Mouse (Mus musculus): Measurements from ENCODE around the gene Pitpnm2. TPM values are rescaled to one million over a fixed set of nuclear protein-coding genes. Genes with fewer than 3 reads are reported as not detected.

Pitpnm2 gene
- polyA plus RNA-seq, 1 experiment from 2014 or later, result 1.3 TPM

DNA sequence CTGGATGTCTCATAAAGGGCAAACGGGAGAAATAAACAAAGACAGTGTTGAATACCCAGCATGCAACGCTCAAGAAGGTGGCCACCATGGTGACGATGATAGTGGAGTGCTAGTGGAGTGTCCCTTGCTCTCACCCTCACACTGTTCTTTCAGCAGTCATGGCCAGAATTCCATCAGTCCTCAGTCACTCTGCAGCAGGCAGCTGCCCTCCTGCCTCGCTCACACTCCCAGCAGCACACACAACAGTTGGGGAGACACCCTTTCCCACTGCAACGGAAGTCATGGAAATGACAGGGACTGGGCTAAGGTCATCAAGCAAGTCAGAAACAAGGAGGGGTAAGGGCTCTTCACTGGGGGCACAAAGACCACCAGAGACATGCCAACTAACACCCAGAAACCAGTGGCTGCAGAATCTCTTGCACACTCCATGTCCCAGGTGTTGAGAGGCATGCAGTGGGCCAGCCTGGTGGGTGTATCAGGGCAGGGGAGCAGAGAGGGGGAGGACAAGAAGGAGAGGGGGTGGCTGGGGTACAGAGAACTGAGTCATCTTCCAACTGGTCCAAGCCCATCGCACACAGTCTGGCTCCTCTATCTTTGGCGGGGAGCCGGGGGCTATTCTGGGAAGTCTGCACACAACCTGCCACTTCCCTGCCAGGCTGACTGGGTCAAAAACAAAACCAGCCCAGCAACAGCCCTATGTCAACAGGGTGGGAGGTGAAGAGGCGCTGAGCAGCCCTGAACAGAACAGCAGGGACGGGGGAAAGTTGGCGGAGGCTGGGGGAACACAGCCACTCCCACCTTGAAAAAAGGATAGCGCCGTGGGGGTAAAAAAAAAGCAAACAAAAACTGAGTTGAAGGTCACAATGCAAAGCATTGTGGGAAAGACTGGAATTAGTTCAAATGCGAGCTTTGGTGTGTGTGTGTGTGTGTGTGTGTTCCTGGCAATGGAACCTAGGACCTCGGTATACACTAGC is 76.3 kb downstream of the Pitpnm2 start:
- Histone ChIP-seq H3K27me3 (no peaks in the 10 kb centered on the region), H3K4me3 (replicated peaks) (no peak overlapping the region), H3K9ac (no peak overlapping the region), H3K4me1 (replicated peaks) (peaks cover 44% of the 10 kb centered on the region), H3K36me3 (no peaks in the 10 kb centered on the region), H3K9me3 (replicated peaks) (no peaks in the 10 kb centered on the region), H3K4me2 (no peak overlapping the region), H3K27ac (peak overlapping the region; percentile 34)
- no peak for DNase-seq
- ATAC-seq (ENCODE audit: low read depth), result peak; percentile 42; the same call in 1 of the 2 replicates
- WGBS (ENCODE audit: insufficient replicate concordance), result 65% methylated on average over 15 of the region's 15 CpGs

DNA sequence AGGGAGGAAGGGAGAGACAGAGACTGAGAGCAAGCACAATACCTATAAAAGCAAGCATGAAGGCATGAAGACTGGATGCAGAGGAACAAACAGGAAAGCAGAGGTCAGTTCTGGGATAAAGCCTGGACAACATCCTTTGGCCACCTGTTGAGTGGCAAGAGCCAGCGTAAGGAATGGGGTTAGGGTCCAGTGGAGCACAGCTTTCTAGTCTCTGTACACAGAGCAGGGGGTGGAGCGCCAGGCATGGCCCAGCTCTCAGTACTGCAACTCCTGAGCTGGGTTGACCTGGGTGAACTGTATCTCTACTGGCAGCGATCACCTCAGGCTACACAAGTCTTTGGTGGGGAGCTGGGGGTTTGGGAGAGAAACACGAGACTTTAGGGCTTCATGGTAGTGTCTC is 77.3 kb downstream of the Pitpnm2 start:
- no peaks in the 10 kb centered on the region for H3K36me3 ChIP-seq
- no peaks in the 10 kb centered on the region for H3K27me3 ChIP-seq
- no peak overlapping the region for H3K4me2 ChIP-seq
- WGBS (ENCODE audit: insufficient replicate concordance), result 68% methylated on average over 4 of the region's 4 CpGs
- no peak overlapping the region for H3K27ac ChIP-seq
- DNase-seq (no peak), ATAC-seq (ENCODE audit: low read depth) (peak; percentile 36; the same call in 1 of the 2 replicates)
- no peak overlapping the region for H3K9ac ChIP-seq
- H3K9me3 ChIP-seq (replicated peaks), result no peaks in the 10 kb centered on the region
- H3K4me3 ChIP-seq (replicated peaks), result no peak overlapping the region
- peaks cover 47% of the 10 kb centered on the region for H3K4me1 ChIP-seq (replicated peaks)

DNA sequence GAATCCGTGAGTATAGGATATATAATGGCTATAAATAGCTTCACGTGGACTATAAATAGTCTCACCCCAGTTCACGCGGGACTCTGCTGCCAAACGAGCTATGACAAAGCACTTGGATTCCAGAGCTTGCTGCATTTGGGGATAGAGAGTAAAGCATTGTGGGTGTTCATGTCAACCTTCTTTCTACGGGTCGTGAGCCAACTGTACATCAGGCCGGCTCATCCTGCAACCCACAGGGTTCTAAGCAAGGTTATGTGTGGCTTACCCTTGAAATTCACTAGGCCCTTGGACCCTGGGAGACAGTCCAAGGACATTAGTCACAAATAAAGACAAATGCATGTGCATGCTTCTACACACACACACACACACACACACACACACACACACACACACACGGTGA is 77.8 kb downstream of the Pitpnm2 start:
- no peak overlapping the region for H3K4me3 ChIP-seq (replicated peaks)
- no peak for ATAC-seq (ENCODE audit: low read depth)
- no peaks in the 10 kb centered on the region for H3K27me3 ChIP-seq
- peaks cover 51% of the 10 kb centered on the region for H3K4me1 ChIP-seq (replicated peaks)
- no peak for DNase-seq
- 59% methylated on average over 9 of the region's 9 CpGs for WGBS (ENCODE audit: insufficient replicate concordance)
- H3K9me3 ChIP-seq (replicated peaks), result no peaks in the 10 kb centered on the region
- H3K36me3 ChIP-seq, result no peaks in the 10 kb centered on the region
- no peak overlapping the region for H3K27ac ChIP-seq
- no peak overlapping the region for H3K9ac ChIP-seq
- no peak overlapping the region for H3K4me2 ChIP-seq

GRCm38 (mm10) chr5:124169224-124169621 is 80.3 kb downstream of the Pitpnm2 start:
- no peak for ATAC-seq (ENCODE audit: low read depth)
- no peaks in the 10 kb centered on the region for H3K27me3 ChIP-seq
- WGBS (ENCODE audit: insufficient replicate concordance), result 83% methylated on average over 3 of the region's 3 CpGs

GRCm38 (mm10) chr5:124168428-124169223 is 80.9 kb downstream of the Pitpnm2 start:
- H3K4me3 ChIP-seq (replicated peaks), result no peak overlapping the region
- H3K9me3 ChIP-seq (replicated peaks), result no peaks in the 10 kb centered on the region
- no peaks in the 10 kb centered on the region for H3K27me3 ChIP-seq
- WGBS (ENCODE audit: insufficient replicate concordance), result 72% methylated on average over 12 of the region's 12 CpGs
- no peak overlapping the region for H3K27ac ChIP-seq
- peaks cover 66% of the 10 kb centered on the region for H3K4me1 ChIP-seq (replicated peaks)
- no peak for ATAC-seq (ENCODE audit: low read depth)
- H3K4me2 ChIP-seq, result no peak overlapping the region
- no peaks in the 10 kb centered on the region for H3K36me3 ChIP-seq
- no peak for DNase-seq
- no peak overlapping the region for H3K9ac ChIP-seq

More at GRCm38 (mm10) chr5:124169224-124169621, 80.3 kb downstream of the Pitpnm2 start:
- no peak overlapping the region for H3K9ac ChIP-seq
- H3K4me3 ChIP-seq (replicated peaks), result no peak overlapping the region
- no peaks in the 10 kb centered on the region for H3K36me3 ChIP-seq
- H3K4me1 ChIP-seq (replicated peaks), result peaks cover 66% of the 10 kb centered on the region
- DNase-seq, result no peak
- no peaks in the 10 kb centered on the region for H3K9me3 ChIP-seq (replicated peaks)
- H3K27ac ChIP-seq, result no peak overlapping the region
- H3K4me2 ChIP-seq, result no peak overlapping the region

GRCm38 (mm10) chr5:124167621-124168020 is 81.9 kb downstream of the Pitpnm2 start:
- H3K36me3 ChIP-seq, result no peaks in the 10 kb centered on the region
- no peak overlapping the region for H3K4me3 ChIP-seq (replicated peaks)
- no peak overlapping the region for H3K27ac ChIP-seq
- H3K9ac ChIP-seq, result no peak overlapping the region
- no peaks in the 10 kb centered on the region for H3K27me3 ChIP-seq
- DNase-seq (no peak), ATAC-seq (ENCODE audit: low read depth) (no peak)
- no peaks in the 10 kb centered on the region for H3K9me3 ChIP-seq (replicated peaks)
- H3K4me2 ChIP-seq, result no peak overlapping the region
- 72% methylated on average over 10 of the region's 10 CpGs for WGBS (ENCODE audit: insufficient replicate concordance)
- peaks cover 66% of the 10 kb centered on the region for H3K4me1 ChIP-seq (replicated peaks)

- peaks cover 66% of the 10 kb centered on the region for H3K4me1 ChIP-seq (replicated peaks)
- H3K9me3 ChIP-seq (replicated peaks), result no peaks in the 10 kb centered on the region
- H3K4me3 ChIP-seq (replicated peaks), result no peak overlapping the region
- H3K36me3 ChIP-seq, result no peaks in the 10 kb centered on the region
- H3K9ac ChIP-seq, result no peak overlapping the region
- no peak overlapping the region for H3K27ac ChIP-seq
- DNase-seq (no peak), ATAC-seq (ENCODE audit: low read depth) (no peak)
- no peaks in the 10 kb centered on the region for H3K27me3 ChIP-seq
- H3K4me2 ChIP-seq, result no peak overlapping the region
These were observed 82.8 kb downstream of the Pitpnm2 start for GRCm38 (mm10) chr5:124166741-124167140.

DNA sequence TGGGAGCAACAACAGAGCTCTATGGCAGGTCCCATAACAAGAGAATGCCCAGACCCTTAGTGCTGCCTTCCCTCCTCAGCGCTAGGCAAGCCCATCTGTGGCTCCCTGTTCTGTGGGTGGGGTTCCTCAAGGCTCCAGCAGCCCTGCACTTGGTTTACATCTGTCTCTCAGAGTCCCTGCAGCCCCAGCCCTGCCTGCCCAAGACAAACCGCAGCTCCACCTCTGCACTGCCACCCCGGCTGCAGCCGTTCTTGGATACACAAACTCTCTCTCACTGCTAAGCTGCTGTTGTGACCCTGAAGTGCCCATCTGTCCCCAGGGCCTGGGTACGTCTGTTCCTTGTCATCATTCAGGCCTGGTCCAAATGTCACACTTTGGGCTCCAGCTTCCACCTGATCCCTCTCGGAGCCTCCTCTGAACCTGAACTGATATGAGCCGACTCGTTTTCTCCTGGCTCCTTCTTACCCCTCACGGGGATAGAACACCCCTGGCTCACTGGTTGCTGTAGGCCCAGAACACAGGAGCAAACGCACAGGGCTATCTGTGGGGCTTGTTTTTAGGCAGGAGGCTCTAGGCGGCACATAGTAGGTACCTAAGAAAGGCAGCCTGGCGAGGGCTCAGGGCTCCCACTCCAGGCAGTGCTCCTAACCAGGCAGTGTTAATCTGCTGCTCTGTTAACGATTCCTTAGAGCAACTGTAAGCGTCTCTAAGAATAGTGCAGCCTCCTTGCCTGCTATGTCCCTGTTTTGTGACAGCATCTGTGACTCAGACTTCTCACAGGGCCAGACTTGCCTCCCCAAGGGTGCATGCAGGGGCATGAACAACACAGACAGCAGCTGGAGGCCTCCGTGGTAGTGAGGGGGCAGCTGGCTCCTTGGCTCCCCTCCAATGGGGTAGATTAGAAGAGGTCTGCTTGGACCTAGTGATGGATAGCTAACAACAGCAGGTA is 83.7 kb downstream of the Pitpnm2 start:
- Histone ChIP-seq H3K9me3 (replicated peaks) (no peaks in the 10 kb centered on the region), H3K27me3 (no peaks in the 10 kb centered on the region), H3K4me3 (replicated peaks) (no peak overlapping the region), H3K4me1 (replicated peaks) (peaks cover 66% of the 10 kb centered on the region), H3K27ac (peak overlapping the region; percentile 1; the same call in 1 of the 2 replicates), H3K9ac (no peak overlapping the region), H3K36me3 (no peaks in the 10 kb centered on the region), H3K4me2 (no peak overlapping the region)
- ATAC-seq (ENCODE audit: low read depth), result peak; percentile 70
- 45% methylated on average over 15 of the region's 15 CpGs for WGBS (ENCODE audit: insufficient replicate concordance)
- DNase-seq, result peak; percentile 35

DNA sequence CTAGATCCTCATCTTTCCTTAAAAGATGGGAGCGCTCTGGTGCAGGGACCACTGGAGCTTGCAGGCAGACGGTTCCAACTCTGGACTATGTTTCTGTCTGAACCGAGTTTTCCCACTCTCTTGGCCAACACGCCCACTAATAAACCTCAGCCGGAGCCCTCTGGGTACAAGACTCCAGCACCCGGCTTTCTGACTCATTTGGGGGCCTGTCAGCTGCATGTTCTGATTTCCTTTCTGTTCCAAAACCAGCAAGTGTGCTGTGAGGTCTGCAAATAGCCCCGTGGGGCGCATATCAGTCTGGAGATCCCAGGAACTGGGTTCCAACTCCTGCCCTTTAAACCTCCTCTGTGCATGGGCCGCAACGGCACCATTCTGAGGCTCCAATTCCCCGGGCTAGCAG is 86.1 kb downstream of the Pitpnm2 start:
- no peak for ATAC-seq (ENCODE audit: low read depth)
- Histone ChIP-seq H3K27ac (no peak overlapping the region), H3K36me3 (no peaks in the 10 kb centered on the region), H3K4me1 (replicated peaks) (peaks cover 74% of the 10 kb centered on the region), H3K9ac (no peak overlapping the region), H3K4me2 (no peak overlapping the region), H3K4me3 (replicated peaks) (no peak overlapping the region), H3K9me3 (replicated peaks) (no peaks in the 10 kb centered on the region), H3K27me3 (no peaks in the 10 kb centered on the region)
- no peak for DNase-seq
- 80% methylated on average over 11 of the region's 11 CpGs for WGBS (ENCODE audit: insufficient replicate concordance)

GRCm38 (mm10) chr5:124162577-124162976 is 87.0 kb downstream of the Pitpnm2 start:
- WGBS (ENCODE audit: insufficient replicate concordance), result 66% methylated on average over 5 of the region's 5 CpGs
- no peak overlapping the region for H3K9ac ChIP-seq
- ATAC-seq (ENCODE audit: low read depth), result peak; percentile 16; the same call in 1 of the 2 replicates
- H3K4me1 ChIP-seq (replicated peaks), result peaks cover 71% of the 10 kb centered on the region
- H3K4me2 ChIP-seq, result no peak overlapping the region
- no peak overlapping the region; the same call in 1 of the 2 replicates for H3K27ac ChIP-seq
- H3K36me3 ChIP-seq, result no peaks in the 10 kb centered on the region
- H3K4me3 ChIP-seq (replicated peaks), result no peak overlapping the region
- peak; percentile 46 for DNase-seq
- H3K9me3 ChIP-seq (replicated peaks), result no peaks in the 10 kb centered on the region
- no peaks in the 10 kb centered on the region for H3K27me3 ChIP-seq
